Comparison of ENCODE assay signal across 24 mouse cellular contexts in genomic region chr2:14224387-14224786, GRCm38 (mm10). TPM values are rescaled to one million over a fixed set of nuclear protein-coding genes. Genes with fewer than 3 reads are reported as not detected.
A peak's percentile ranks its signal among the peaks of the same experiment; 100 is the strongest.
DNase-seq lines count a peak whose midpoint lies in the region; ATAC-seq lines count a peak whose summit lies in the region.
"Had no signal": no experiment of that assay in that cellular context is flagged by ENCODE, and none has a peak within 500 bp of the region (broad histone marks: within the 10 kb centered on the region; RNA-seq: fewer than 3 reads in every experiment).

No protein-coding gene starts in this region.

- no peak overlapping the region for H3K4me3 ChIP-seq in embryonic facial prominence, embryonic 10.5 days
- no peak overlapping the region for H3K4me3 ChIP-seq in hindbrain, embryonic 12.5 days
- H3K4me3 ChIP-seq: embryonic facial prominence, embryonic 13.5 days; embryonic facial prominence, embryonic 15.5 days; erythroblast, embryonic 14.5 days; forebrain, embryonic 10.5 days; forebrain, embryonic 12.5 days had no signal

- no peak overlapping the region for H3K4me2 ChIP-seq in hindbrain, embryonic 12.5 days (replicated peaks)
- H3K4me2 ChIP-seq: embryonic facial prominence, embryonic 13.5 days; embryonic facial prominence, embryonic 15.5 days; forebrain, embryonic 12.5 days had no signal

- no peak overlapping the region for H3K27ac ChIP-seq in embryonic facial prominence, embryonic 10.5 days (replicated peaks)
- no peak overlapping the region for H3K27ac ChIP-seq in hindbrain, embryonic 12.5 days
- H3K27ac ChIP-seq: embryonic facial prominence, embryonic 13.5 days; embryonic facial prominence, embryonic 15.5 days; forebrain, embryonic 10.5 days; forebrain, embryonic 12.5 days had no signal

- WGBS in embryonic facial prominence, embryonic 10.5 days: 80% methylated on average over 4 of the region's 4 CpGs
- 78% methylated on average over 3 of the region's 4 CpGs for WGBS in hindbrain, embryonic 12.5 days

- no peak overlapping the region for H3K9ac ChIP-seq in hindbrain, embryonic 12.5 days
- H3K9ac ChIP-seq: embryonic facial prominence, embryonic 13.5 days; embryonic facial prominence, embryonic 15.5 days; forebrain, embryonic 12.5 days had no signal

- no peaks in the 10 kb centered on the region for H3K36me3 ChIP-seq in embryonic facial prominence, embryonic 10.5 days (replicated peaks)
- no peaks in the 10 kb centered on the region for H3K36me3 ChIP-seq in hindbrain, embryonic 12.5 days
- H3K36me3 ChIP-seq: embryonic facial prominence, embryonic 13.5 days; embryonic facial prominence, embryonic 15.5 days; forebrain, embryonic 10.5 days; forebrain, embryonic 12.5 days had no signal

- ATAC-seq in granulocyte monocyte progenitor cell, adult 5-6 weeks (replicated peaks; ENCODE audit: poor library complexity, severe bottlenecking): peak; percentile 91
- ATAC-seq in megakaryocyte progenitor cell, adult 5-6 weeks (replicated peaks; ENCODE audit: poor library complexity): peak; percentile 89
- no peak for ATAC-seq in megakaryocyte-erythroid progenitor cell, adult 5-6 weeks (replicated peaks; ENCODE audit: low FRiP score, low TSS enrichment, poor library complexity, severe bottlenecking)
- ATAC-seq in hindbrain, embryonic 12.5 days (ENCODE audit: low FRiP score): no peak
- ATAC-seq: forebrain, embryonic 14.5 days; forebrain, embryonic 16.5 days had no signal

- H3K9me3 ChIP-seq in embryonic facial prominence, embryonic 10.5 days: no peaks in the 10 kb centered on the region
- no peaks in the 10 kb centered on the region for H3K9me3 ChIP-seq in hindbrain, embryonic 12.5 days (replicated peaks)
- H3K9me3 ChIP-seq: embryonic facial prominence, embryonic 13.5 days; embryonic facial prominence, embryonic 15.5 days; forebrain, embryonic 10.5 days; forebrain, embryonic 12.5 days had no signal

- H3K27me3 ChIP-seq in embryonic facial prominence, embryonic 10.5 days (replicated peaks; ENCODE audit: low read depth, poor library complexity, severe bottlenecking): no peaks in the 10 kb centered on the region
- H3K27me3 ChIP-seq in hindbrain, embryonic 12.5 days: no peaks in the 10 kb centered on the region
- H3K27me3 ChIP-seq: embryonic facial prominence, embryonic 13.5 days; embryonic facial prominence, embryonic 15.5 days; forebrain, embryonic 12.5 days had no signal

- DNase-seq in lung, postnatal 36 days: peak; percentile 37
- DNase-seq in lung, postnatal 25 days (ENCODE audit: low spot score): no peak
- no peak for DNase-seq in embryonic facial prominence, embryonic 10.5 days (ENCODE audit: low spot score)
- DNase-seq: adrenal gland, adult 2 months; adrenal gland, postnatal 10 days; adrenal gland, postnatal 25 days; cerebellum, adult 11 months; cerebellum, adult 18-20 months; cerebellum, adult 8-10 months; cerebellum, adult 9-11 months; cerebellum, postnatal 14 days; cerebellum, postnatal 36 days had no signal

- no peaks in the 10 kb centered on the region for H3K4me1 ChIP-seq in embryonic facial prominence, embryonic 10.5 days
- no peaks in the 10 kb centered on the region for H3K4me1 ChIP-seq in hindbrain, embryonic 12.5 days
- H3K4me1 ChIP-seq: embryonic facial prominence, embryonic 13.5 days; embryonic facial prominence, embryonic 15.5 days; forebrain, embryonic 12.5 days had no signal

RNA-seq across cellular contexts. Expression of gene Mrc1, which starts 4.8 kb away (rescaled TPM):
- 0.88 and 1.4 TPM in 2 replicates for total RNA-seq in granulocyte monocyte progenitor cell, adult 5-6 weeks (2014; fragmentation: Nextera tagmentation)
- total RNA-seq in granulocyte monocyte progenitor cell, adult 5-6 weeks (2017): 0.82 and 1.1 TPM in 2 replicates
- 0.85 and 1.4 TPM in 2 replicates for total RNA-seq in megakaryocyte progenitor cell, adult 5-6 weeks (2015)
- total RNA-seq in megakaryocyte progenitor cell, adult 5-6 weeks (2017): 1.4 and 2.1 TPM in 2 replicates
- 1.5 and 2.2 TPM in 2 replicates for polyA plus RNA-seq in embryonic facial prominence, embryonic 10.5 days (2016; fragmentation: Nextera tagmentation; extraction: Ambion mirVana)
- not detected in 2 replicates for total RNA-seq in megakaryocyte-erythroid progenitor cell, adult 5-6 weeks (2014; fragmentation: Nextera tagmentation)
- total RNA-seq in megakaryocyte-erythroid progenitor cell, adult 5-6 weeks (2017): 1.5 TPM in 1 of 2 replicates, not detected in the other
- polyA plus RNA-seq in hindbrain, embryonic 12.5 days (2016; fragmentation: Nextera tagmentation; extraction: Ambion mirVana): 6.0 and 6.5 TPM in 2 replicates

RNA-seq across cellular contexts. Expression of gene Tmem236, which starts 50.1 kb away (rescaled TPM):
- total RNA-seq in granulocyte monocyte progenitor cell, adult 5-6 weeks (2014; fragmentation: Nextera tagmentation): not detected in 2 replicates
- not detected in 2 replicates for total RNA-seq in granulocyte monocyte progenitor cell, adult 5-6 weeks (2017)
- total RNA-seq in megakaryocyte progenitor cell, adult 5-6 weeks (2015): not detected in 2 replicates
- total RNA-seq in megakaryocyte progenitor cell, adult 5-6 weeks (2017): 0.10 and 0.12 TPM in 2 replicates
- 0.04 TPM in 1 of 2 replicates, not detected in the other for polyA plus RNA-seq in embryonic facial prominence, embryonic 10.5 days (2016; fragmentation: Nextera tagmentation; extraction: Ambion mirVana)
- total RNA-seq in megakaryocyte-erythroid progenitor cell, adult 5-6 weeks (2014; fragmentation: Nextera tagmentation): not detected in 2 replicates
- not detected in 2 replicates for total RNA-seq in megakaryocyte-erythroid progenitor cell, adult 5-6 weeks (2017)
- polyA plus RNA-seq in hindbrain, embryonic 12.5 days (2016; fragmentation: Nextera tagmentation; extraction: Ambion mirVana): 0.10 TPM in 1 of 2 replicates, not detected in the other
- total RNA-seq: adrenal gland, adult 2 months; ES-E14 had no signal
- polyA plus RNA-seq: adrenal gland, adult 2 months; erythroblast, embryonic 14.5 days; forebrain, embryonic 10.5 days; forebrain, embryonic 14.5 days had no signal

Comparison
In these comparisons a context has a peak if more than half of its experiments do, and no peak if none do; other contexts are left out.
1. ATAC-seq: peak in granulocyte monocyte progenitor cell, adult 5-6 weeks (single experiment) and megakaryocyte progenitor cell, adult 5-6 weeks (single experiment); none in megakaryocyte-erythroid progenitor cell, adult 5-6 weeks (single experiment) and hindbrain, embryonic 12.5 days (single experiment).